Mouse (Mus musculus): ENCODE data around the gene Mgat5b. TPM values are rescaled to one million over a fixed set of nuclear protein-coding genes. Genes with fewer than 3 reads are reported as not detected.

The Mgat5b gene
- total and polyA plus RNA-seq, 3 experiments, result 0.16 TPM; not detected in 2

DNA sequence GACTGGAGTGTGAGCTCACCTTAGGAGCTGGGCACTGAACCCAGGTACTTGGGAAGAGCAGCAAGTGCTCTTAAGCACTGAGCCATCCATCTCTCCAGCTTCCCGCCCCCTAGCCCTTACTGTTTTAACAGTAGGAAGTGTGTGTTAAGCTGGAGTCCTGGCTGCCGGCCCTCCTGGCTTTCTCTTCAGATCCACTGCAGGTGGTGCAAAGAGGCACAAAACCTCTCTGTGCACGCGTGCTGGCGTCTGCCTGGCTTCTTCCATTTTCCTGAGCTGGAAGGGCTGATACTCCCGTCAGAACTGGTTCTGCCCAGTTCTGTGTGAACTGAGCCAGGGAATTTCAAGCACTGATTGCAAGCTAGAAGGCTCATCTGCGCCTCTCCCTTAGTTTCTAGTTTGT is 37.8 kb upstream of the Mgat5b start:
- peaks cover 3% of the 10 kb centered on the region for H3K36me3 ChIP-seq (replicated peaks)
- DNase-seq (ENCODE audit: low spot score) (no peak), ATAC-seq (ENCODE audit: extremely low read depth, insufficient number of reproducible peaks, low FRiP score, poor library complexity, severe bottlenecking) (no peak)
- H3K27me3 ChIP-seq (ENCODE audit: insufficient read depth, low read length), result peaks cover 16% of the 10 kb centered on the region; the same call in 1 of the 2 replicates
- H3K9me3 ChIP-seq (replicated peaks), result no peaks in the 10 kb centered on the region
- peaks cover 4% of the 10 kb centered on the region; the same call in 1 of the 2 replicates for H3K4me1 ChIP-seq (ENCODE audit: insufficient read depth, low read depth, low read length)
- TF ChIP-seq GATA1 (IDR thresholded peaks at IDR 0.05; ENCODE audit: borderline replicate concordance, low read length), result no peak
- TF ChIP-seq CTCF (IDR thresholded peaks at IDR 0.05; ENCODE audit: low read depth, low read length), result no peak
- TF ChIP-seq POLR2AphosphoS5 (IDR thresholded peaks at IDR 0.05; ENCODE audit: insufficient replicate concordance, low read depth, low read length), result no peak
- no peak for TF ChIP-seq TAL1 (conservative IDR thresholded peaks at IDR 0.05; ENCODE audit: low read depth, low read length)
- TF ChIP-seq GATA2 (IDR thresholded peaks at IDR 0.05; ENCODE audit: borderline replicate concordance, low read depth, low read length), result no peak
- no peak overlapping the region for H3K4me3 ChIP-seq (ENCODE audit: low read depth, low read length)

DNA sequence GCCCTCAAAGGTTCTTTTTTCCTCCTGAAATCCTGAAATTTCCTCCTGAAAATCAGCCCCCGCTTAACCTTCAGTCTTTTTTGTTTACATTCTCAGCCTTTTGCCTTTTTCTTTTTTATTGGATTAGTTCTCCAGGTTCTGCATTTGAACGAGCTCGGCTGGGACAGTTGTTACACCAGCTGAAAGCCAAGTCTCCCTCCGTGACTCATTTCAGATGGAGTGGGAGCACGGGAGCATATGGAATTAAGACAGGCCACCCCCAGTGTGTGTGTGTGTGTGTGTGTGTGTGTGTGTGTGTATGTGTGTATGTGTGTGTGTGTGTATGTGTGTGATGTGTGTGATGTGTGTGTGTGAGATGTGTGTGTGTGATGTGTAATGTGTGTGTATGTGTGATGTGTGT is 37.2 kb upstream of the Mgat5b start:
- TF ChIP-seq TAL1 (conservative IDR thresholded peaks at IDR 0.05; ENCODE audit: low read depth, low read length) (no peak), CTCF (IDR thresholded peaks at IDR 0.05; ENCODE audit: low read depth, low read length) (no peak), GATA1 (IDR thresholded peaks at IDR 0.05; ENCODE audit: borderline replicate concordance, low read length) (no peak), GATA2 (IDR thresholded peaks at IDR 0.05; ENCODE audit: borderline replicate concordance, low read depth, low read length) (no peak), POLR2AphosphoS5 (IDR thresholded peaks at IDR 0.05; ENCODE audit: insufficient replicate concordance, low read depth, low read length) (no peak)
- DNase-seq (ENCODE audit: low spot score) (no peak), ATAC-seq (ENCODE audit: extremely low read depth, insufficient number of reproducible peaks, low FRiP score, poor library complexity, severe bottlenecking) (no peak)
- Histone ChIP-seq H3K27me3 (ENCODE audit: insufficient read depth, low read length) (peaks cover 16% of the 10 kb centered on the region; the same call in 1 of the 2 replicates), H3K4me1 (ENCODE audit: insufficient read depth, low read depth, low read length) (peaks cover 4% of the 10 kb centered on the region; the same call in 1 of the 2 replicates), H3K4me3 (ENCODE audit: low read depth, low read length) (no peak overlapping the region), H3K9me3 (replicated peaks) (no peaks in the 10 kb centered on the region), H3K36me3 (replicated peaks) (no peaks in the 10 kb centered on the region)

DNA sequence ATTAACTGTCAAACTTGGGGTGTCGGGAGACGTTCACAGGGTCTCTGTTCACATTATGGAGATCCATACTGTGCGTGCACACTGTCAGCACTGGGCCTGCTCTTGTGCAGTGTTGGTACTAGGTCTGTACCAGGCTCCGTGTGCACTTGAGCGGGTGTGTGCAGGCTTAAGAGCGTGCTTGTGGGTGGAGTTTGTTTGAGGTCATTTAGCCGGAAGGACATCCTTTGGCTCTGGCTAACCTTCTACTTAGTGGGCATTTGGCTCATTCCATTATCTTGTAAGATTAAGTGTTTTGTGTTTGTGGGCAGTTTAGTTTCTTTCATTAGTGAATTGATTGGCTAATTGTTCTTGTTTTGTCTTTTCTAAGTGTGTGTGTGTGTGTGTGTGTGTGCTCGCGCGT is 36.2 kb upstream of the Mgat5b start:
- Histone ChIP-seq H3K4me3 (ENCODE audit: low read depth, low read length) (no peak overlapping the region), H3K4me1 (ENCODE audit: insufficient read depth, low read depth, low read length) (peaks cover 4% of the 10 kb centered on the region; the same call in 1 of the 2 replicates), H3K9me3 (replicated peaks) (no peaks in the 10 kb centered on the region), H3K27me3 (ENCODE audit: insufficient read depth, low read length) (peaks cover 25% of the 10 kb centered on the region), H3K36me3 (replicated peaks) (no peaks in the 10 kb centered on the region)
- no peak for DNase-seq (ENCODE audit: low spot score)
- no peak for TF ChIP-seq CTCF (IDR thresholded peaks at IDR 0.05; ENCODE audit: low read depth, low read length)
- no peak for TF ChIP-seq GATA2 (IDR thresholded peaks at IDR 0.05; ENCODE audit: borderline replicate concordance, low read depth, low read length)
- TF ChIP-seq POLR2AphosphoS5 (IDR thresholded peaks at IDR 0.05; ENCODE audit: insufficient replicate concordance, low read depth, low read length), result no peak
- TF ChIP-seq GATA1 (IDR thresholded peaks at IDR 0.05; ENCODE audit: borderline replicate concordance, low read length), result no peak
- no peak for TF ChIP-seq TAL1 (conservative IDR thresholded peaks at IDR 0.05; ENCODE audit: low read depth, low read length)
- no peak for ATAC-seq (ENCODE audit: extremely low read depth, insufficient number of reproducible peaks, low FRiP score, poor library complexity, severe bottlenecking)

DNA sequence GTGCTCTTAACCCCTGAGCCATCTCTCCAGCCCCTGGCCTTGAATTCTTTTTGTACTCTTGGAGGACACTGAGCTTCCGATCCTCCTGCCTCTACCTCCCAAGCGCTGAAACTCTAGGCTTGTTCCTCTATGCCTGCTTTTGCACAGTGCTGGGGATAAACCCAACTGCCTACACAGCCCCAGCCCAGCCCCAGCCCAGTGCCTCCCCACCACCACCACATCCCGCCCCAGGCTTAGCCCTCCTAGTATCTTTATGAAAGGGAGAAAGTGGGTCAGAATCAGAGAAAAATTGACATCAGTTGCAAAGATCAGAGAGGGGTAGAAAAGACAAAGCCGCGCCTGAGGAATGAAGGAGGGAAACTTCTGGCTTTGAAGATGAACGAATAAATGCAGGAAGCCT is 34.6 kb upstream of the Mgat5b start:
- DNase-seq (ENCODE audit: low spot score) (no peak), ATAC-seq (ENCODE audit: extremely low read depth, insufficient number of reproducible peaks, low FRiP score, poor library complexity, severe bottlenecking) (no peak)
- no peaks in the 10 kb centered on the region for H3K36me3 ChIP-seq (replicated peaks)
- TF ChIP-seq GATA1 (IDR thresholded peaks at IDR 0.05; ENCODE audit: borderline replicate concordance, low read length) (no peak), TAL1 (conservative IDR thresholded peaks at IDR 0.05; ENCODE audit: low read depth, low read length) (no peak), POLR2AphosphoS5 (IDR thresholded peaks at IDR 0.05; ENCODE audit: insufficient replicate concordance, low read depth, low read length) (no peak), GATA2 (IDR thresholded peaks at IDR 0.05; ENCODE audit: borderline replicate concordance, low read depth, low read length) (no peak)
- peaks cover 4% of the 10 kb centered on the region; the same call in 1 of the 2 replicates for H3K4me1 ChIP-seq (ENCODE audit: insufficient read depth, low read depth, low read length)
- peaks cover 29% of the 10 kb centered on the region for H3K27me3 ChIP-seq (ENCODE audit: insufficient read depth, low read length)
- H3K4me3 ChIP-seq (ENCODE audit: low read depth, low read length), result no peak overlapping the region
- H3K9me3 ChIP-seq (replicated peaks), result no peaks in the 10 kb centered on the region

DNA sequence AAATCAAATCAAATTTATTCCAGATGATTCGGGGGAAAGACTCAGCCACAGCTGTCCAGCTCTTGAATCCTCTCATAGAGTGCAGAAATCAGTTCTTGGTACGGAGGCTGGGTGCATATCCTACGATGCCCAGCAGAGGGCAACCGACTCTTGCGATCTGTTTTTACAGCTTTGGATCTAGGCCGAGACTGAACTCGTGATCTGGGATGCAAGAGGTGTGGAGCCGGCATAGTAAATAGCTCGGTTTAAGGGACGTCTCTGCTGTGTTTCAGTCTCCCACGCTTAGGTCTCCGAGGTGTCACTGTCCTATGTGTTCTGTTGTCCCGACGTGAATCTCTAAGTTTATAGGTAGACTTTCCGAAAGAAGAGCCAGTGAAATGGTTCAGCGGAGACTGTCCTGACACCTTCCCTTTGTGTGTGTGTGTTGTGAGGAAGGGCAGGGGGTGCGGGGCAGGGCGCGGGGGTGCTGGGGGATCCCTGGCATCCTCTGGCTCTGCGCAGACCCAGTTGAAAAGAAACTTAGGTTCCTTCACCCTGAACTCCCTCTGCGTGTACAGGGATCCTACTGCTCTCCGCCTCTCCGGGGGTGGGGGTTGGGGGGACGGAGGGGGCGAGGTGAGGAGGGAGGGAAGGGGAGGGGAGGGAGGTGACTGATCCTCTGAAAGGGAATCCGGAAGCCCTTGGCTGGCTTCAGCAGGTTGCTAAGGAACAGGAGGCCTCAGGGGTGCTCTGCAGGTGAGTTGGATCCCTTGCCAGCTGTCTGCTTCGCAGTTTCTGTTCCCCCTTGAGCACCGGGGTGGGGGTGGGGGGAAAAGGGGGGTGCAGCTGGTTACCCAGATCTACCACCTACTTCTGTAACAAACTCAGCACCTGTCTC is 33.1 kb upstream of the Mgat5b start:
- peaks cover 31% of the 10 kb centered on the region for H3K27me3 ChIP-seq (ENCODE audit: insufficient read depth, low read length)
- no peak for ATAC-seq (ENCODE audit: extremely low read depth, insufficient number of reproducible peaks, low FRiP score, poor library complexity, severe bottlenecking)
- no peaks in the 10 kb centered on the region for H3K9me3 ChIP-seq (replicated peaks)
- peak; percentile 44 for DNase-seq (ENCODE audit: low spot score)
- peaks cover 4% of the 10 kb centered on the region; the same call in 1 of the 2 replicates for H3K4me1 ChIP-seq (ENCODE audit: insufficient read depth, low read depth, low read length)
- TF ChIP-seq TAL1 (conservative IDR thresholded peaks at IDR 0.05; ENCODE audit: low read depth, low read length) (no peak), CTCF (IDR thresholded peaks at IDR 0.05; ENCODE audit: low read depth, low read length) (peak; percentile 87)
- no peak overlapping the region for H3K4me3 ChIP-seq (ENCODE audit: low read depth, low read length)
- no peaks in the 10 kb centered on the region for H3K36me3 ChIP-seq (replicated peaks)

DNA sequence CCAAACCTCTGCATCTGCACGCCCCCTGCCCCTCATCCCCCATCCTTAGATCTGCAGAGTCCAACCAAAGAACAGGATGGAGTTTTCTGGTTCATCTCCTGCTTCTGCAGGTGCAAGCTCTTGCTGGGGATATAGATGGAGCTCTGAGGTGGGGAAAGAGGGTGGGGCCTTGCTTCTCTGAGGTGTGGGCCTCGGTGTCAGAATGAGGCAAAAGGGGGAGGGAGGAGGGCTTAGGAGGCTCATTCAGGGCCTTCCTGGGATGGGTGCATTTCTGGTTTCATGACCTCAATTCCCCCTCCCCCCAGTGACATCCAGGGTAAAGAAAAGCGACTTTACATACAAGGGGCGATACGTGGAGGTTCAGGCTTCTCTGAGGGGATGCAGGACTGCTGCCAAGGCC is 31.5 kb upstream of the Mgat5b start:
- Histone ChIP-seq H3K9me3 (replicated peaks) (no peaks in the 10 kb centered on the region), H3K36me3 (replicated peaks) (no peaks in the 10 kb centered on the region), H3K4me1 (ENCODE audit: insufficient read depth, low read depth, low read length) (peaks cover 4% of the 10 kb centered on the region; the same call in 1 of the 2 replicates), H3K27me3 (ENCODE audit: insufficient read depth, low read length) (peaks cover 29% of the 10 kb centered on the region), H3K4me3 (ENCODE audit: low read depth, low read length) (no peak overlapping the region)
- TF ChIP-seq POLR2AphosphoS5 (IDR thresholded peaks at IDR 0.05; ENCODE audit: insufficient replicate concordance, low read depth, low read length) (no peak), GATA2 (IDR thresholded peaks at IDR 0.05; ENCODE audit: borderline replicate concordance, low read depth, low read length) (no peak), CTCF (IDR thresholded peaks at IDR 0.05; ENCODE audit: low read depth, low read length) (no peak), TAL1 (conservative IDR thresholded peaks at IDR 0.05; ENCODE audit: low read depth, low read length) (no peak), GATA1 (IDR thresholded peaks at IDR 0.05; ENCODE audit: borderline replicate concordance, low read length) (no peak)
- ATAC-seq (ENCODE audit: extremely low read depth, insufficient number of reproducible peaks, low FRiP score, poor library complexity, severe bottlenecking) (no peak), DNase-seq (ENCODE audit: low spot score) (no peak)
